Mouse (Mus musculus) hindbrain, embryonic 13.5 days (tissue): Measurements from ENCODE around the gene Kdelr3. TPM values are rescaled to one million over a fixed set of nuclear protein-coding genes. Genes with fewer than 3 reads are reported as not detected.

Experiments used
- ATAC-seq: fragments of 200-750 bp; cut with Nextera tagmentation; 2 replicates; pipeline ENCODE4 v1.8.0; 2017; ENCODE audit warnings: moderate TSS enrichment; ENCODE audit not compliant: low FRiP score
- H3K27ac ChIP-seq: fragments of 300-500 bp; sonication (generic); 2 replicates; pipeline ENCODE4 v1.5.1; 2015; ENCODE audit warnings: inconsistent platforms, mild to moderate bottlenecking, moderate library complexity
- H3K27me3 ChIP-seq: fragments of 300-500 bp; sonication (generic); 2 replicates; pipeline ENCODE4 v1.6.1; 2015; ENCODE audit warnings: mild to moderate bottlenecking, inconsistent platforms
- H3K36me3 ChIP-seq: fragments of 300-500 bp; sonication (generic); 2 replicates; pipeline ENCODE4 v1.6.1; 2015; ENCODE audit warnings: mild to moderate bottlenecking, inconsistent platforms
- H3K4me1 ChIP-seq: fragments of 300-500 bp; sonication (generic); replicated peaks from 2 replicates; pipeline ENCODE4 v1.6.1; 2015; ENCODE audit warnings: inconsistent platforms
- H3K4me2 ChIP-seq: fragments of 300-500 bp; sonication (generic); 2 replicates; pipeline ENCODE4 v1.6.1; 2015; ENCODE audit warnings: inconsistent platforms, mild to moderate bottlenecking, moderate library complexity
- H3K4me3 ChIP-seq: fragments of 300-500 bp; sonication (generic); 2 replicates; pipeline ENCODE4 v1.5.1; 2015; ENCODE audit warnings: mild to moderate bottlenecking, inconsistent platforms
- H3K9ac ChIP-seq: fragments of 300-500 bp; sonication (generic); 2 replicates; pipeline ENCODE4 v1.6.1; 2015; ENCODE audit warnings: mild to moderate bottlenecking, inconsistent platforms
- H3K9me3 ChIP-seq: fragments of 300-500 bp; sonication (generic); 2 replicates; pipeline ENCODE4 v1.6.1; 2016; ENCODE audit warnings: inconsistent platforms
- WGBS: fragments of 180-500 bp; shearing (Covaris S2); methylation state at CpG from one replicate; pipeline ENCODE4 v1.1.7; 2015; 5-methylcytosine and 5-hydroxymethylcytosine counted together
- polyA plus RNA-seq: library from polyadenylated mRNA; unstranded; fragments of >200 nt; fragmentation: Nextera tagmentation; extraction: Ambion mirVana; gene quantifications from 2 replicates; pipeline ENCODE4 v1.2.1, GENCODE M21; 2015

Gene Kdelr3
- polyA plus RNA-seq, 1 experiment from 2014 or later = 12.5 TPM

DNA sequence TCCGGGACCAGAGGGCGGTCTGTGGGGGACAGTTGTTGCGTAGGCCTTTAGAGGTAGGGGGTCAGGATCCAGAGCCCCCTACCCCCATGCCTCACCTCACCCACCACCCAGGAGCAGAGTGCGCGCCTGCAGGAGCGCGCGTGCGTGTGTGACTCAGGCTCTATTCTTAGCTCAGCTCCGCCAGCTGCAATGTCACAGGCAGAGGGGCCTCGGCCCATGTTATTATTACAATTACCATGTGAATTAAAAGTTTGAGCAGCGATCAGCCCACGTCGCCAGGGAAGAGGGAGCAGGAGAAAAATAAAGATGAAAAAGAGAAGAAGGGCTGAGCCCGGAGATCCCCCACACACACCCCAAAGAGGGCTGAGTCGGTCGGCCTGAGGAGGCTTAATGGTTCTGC, 16.1 kb upstream of the Kdelr3 start:
- no peak overlapping the region for H3K9ac ChIP-seq
- H3K27ac ChIP-seq = no peak overlapping the region
- H3K9me3 ChIP-seq = no peaks in the 10 kb centered on the region
- WGBS = 71% methylated on average over 17 of the region's 17 CpGs
- H3K4me2 ChIP-seq = no peak overlapping the region
- no peak for ATAC-seq
- H3K4me3 ChIP-seq = no peak overlapping the region
- H3K4me1 ChIP-seq = peaks cover 5% of the 10 kb centered on the region
- peaks cover 72% of the 10 kb centered on the region for H3K27me3 ChIP-seq
- H3K36me3 ChIP-seq = no peaks in the 10 kb centered on the region

DNA sequence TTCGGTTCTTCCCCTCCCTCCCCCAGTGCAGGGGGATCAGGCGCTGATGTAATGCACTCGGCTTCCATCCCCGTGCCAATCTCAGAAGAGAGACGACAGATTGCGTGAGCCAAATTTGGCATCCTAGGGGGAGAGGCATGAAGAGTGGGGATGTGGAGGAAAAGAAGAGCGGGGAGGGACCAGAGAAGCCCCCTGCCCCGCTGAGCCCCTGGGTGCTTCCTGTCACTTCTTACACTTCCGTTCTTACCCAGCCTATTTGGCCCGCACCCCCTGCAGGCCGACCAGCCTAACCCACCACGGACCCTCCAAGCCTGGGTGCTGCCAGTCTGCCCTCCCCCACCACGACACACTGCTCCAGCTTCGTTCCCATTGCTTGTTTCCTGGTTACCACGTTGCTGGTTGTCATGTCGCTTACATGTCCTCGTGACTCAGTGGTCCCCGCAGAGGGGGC, 13.3 kb upstream of the Kdelr3 start:
- 24% methylated on average over 18 of the region's 18 CpGs for WGBS
- peaks cover 98% of the 10 kb centered on the region for H3K27me3 ChIP-seq
- no peak overlapping the region for H3K4me3 ChIP-seq
- peaks cover 17% of the 10 kb centered on the region for H3K4me1 ChIP-seq
- H3K9me3 ChIP-seq = no peaks in the 10 kb centered on the region
- no peaks in the 10 kb centered on the region for H3K36me3 ChIP-seq
- no peak overlapping the region for H3K27ac ChIP-seq
- H3K9ac ChIP-seq = 0 out of 2 replicates have a peak overlapping the region, but pooled peaks have one; percentile 19
- no peak for ATAC-seq
- no peak overlapping the region for H3K4me2 ChIP-seq

DNA sequence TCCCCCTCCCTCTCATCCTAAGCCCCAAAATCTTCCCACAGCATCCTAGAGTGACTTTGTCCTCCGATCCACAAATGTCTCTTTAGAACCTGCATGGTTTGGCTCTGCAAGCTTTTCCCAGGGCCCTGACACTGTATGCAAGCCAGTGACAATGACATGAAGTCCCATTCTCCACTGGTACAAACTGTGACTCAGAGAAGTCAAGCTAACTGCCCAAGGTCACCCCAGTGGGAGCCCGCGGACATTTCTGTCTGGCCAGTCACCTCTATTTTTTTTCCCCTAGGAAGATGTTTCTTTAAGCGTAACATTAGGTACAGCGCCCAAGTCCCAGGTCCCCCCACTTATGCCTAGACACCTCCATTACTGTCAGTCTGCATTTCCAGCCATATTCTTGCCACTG, 12.8 kb upstream of the Kdelr3 start:
- peaks cover 98% of the 10 kb centered on the region for H3K27me3 ChIP-seq
- 71% methylated on average over 5 of the region's 5 CpGs for WGBS
- H3K36me3 ChIP-seq = no peaks in the 10 kb centered on the region
- H3K4me3 ChIP-seq = no peak overlapping the region
- H3K4me2 ChIP-seq = no peak overlapping the region
- H3K27ac ChIP-seq = no peak overlapping the region
- ATAC-seq = no peak
- no peak overlapping the region for H3K9ac ChIP-seq
- H3K4me1 ChIP-seq = peaks cover 17% of the 10 kb centered on the region
- no peaks in the 10 kb centered on the region for H3K9me3 ChIP-seq

DNA sequence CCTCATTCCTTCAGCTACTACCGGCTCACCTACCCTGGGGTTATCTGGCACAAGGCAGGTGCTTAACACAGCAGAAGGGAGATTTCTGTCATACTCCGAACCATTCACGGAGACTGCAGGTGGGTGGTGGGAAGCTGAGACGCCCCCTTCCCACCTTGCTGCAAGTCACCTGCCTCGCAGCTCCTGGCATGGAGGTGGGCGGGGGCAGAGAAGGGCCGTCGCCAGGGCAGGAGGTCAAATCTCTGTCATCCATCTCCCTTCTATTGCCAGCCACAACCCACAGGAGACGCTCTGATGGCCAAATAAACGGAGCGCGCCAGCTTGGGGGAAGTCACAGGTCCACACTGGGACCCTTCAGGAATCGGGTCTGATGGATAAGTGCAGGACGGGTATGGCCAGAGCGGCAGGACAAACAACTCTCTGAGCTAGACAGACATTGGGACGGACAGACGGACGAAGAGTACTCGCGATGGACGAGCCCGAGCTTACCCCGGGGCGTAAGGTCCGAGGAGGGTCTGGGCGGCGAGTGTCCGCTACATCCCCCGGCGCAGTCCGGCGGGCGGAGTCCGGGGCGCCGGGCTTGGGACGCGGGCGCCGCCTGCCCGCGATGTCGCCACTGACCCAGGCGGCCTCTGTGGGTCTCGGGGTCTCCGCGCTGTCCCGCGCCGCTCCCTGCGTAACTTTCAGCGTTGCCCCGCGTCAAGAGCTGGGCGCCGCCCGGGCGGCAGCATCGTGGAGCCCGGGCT, 11.3 kb upstream of the Kdelr3 start, which contains the start of gene Kcnj4:
Gene Kcnj4 (minus strand): TSS at position 535 of the 746 bp plus-strand sequence.
- Histone ChIP-seq H3K27ac (no peak within 1 kb of the TSS), H3K4me3 (peak within 1 kb of the TSS; percentile 57), H3K9ac (peak within 1 kb of the TSS; percentile 71), H3K9me3 (no peaks in the 10 kb centered on the region), H3K4me2 (peak within 1 kb of the TSS; percentile 99), H3K36me3 (no peaks in the 10 kb centered on the region), H3K27me3 (peaks cover 98% of the 10 kb centered on the region), H3K4me1 (peaks cover 17% of the 10 kb centered on the region)
- no peak for ATAC-seq
- 1% methylated on average over 60 of the region's 60 CpGs for whole genome bisulfite sequencing

DNA sequence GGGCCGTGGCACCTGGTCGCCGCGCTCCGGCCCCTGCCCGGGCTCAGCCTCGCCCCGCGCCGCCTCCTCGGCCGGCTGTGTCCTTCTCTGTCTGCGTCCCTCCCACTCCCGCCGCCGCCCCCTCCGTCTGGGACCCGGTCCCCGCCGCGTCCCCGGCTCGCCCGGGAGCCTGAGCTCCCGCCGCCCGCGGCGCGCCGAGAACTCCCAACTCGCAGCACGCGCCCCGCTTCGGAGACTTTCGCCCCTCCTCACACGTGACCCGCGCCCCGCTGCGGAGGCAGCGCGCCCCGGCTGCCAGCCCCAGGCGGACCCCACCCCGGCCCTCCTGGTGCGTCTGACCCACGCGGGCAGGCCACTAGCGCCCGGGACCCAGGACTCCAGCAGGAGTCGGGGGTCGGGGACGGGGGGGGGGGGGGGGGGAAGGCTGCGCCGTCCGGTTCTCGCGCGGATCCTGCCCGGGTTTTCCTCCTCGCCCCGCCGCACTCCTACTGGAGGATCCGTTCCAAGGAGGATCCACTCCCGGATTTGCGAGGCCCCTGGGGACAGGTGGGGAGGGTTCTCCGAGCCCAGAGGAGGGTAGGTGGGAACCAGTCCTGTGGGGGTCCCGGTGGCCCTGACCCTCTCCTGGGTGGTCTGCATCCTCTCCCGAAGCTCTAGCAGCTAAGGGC, 10.5 kb upstream of the Kdelr3 start:
- peak; percentile 55 for ATAC-seq
- Histone ChIP-seq H3K4me3 (peak overlapping the region; percentile 57), H3K4me2 (peak overlapping the region; percentile 99), H3K9ac (peak overlapping the region; percentile 71), H3K27me3 (peaks cover 99% of the 10 kb centered on the region), H3K4me1 (peaks cover 17% of the 10 kb centered on the region), H3K27ac (no peak overlapping the region), H3K36me3 (no peaks in the 10 kb centered on the region), H3K9me3 (no peaks in the 10 kb centered on the region)
- WGBS = under 1% methylated on average over 54 of the region's 71 CpGs

DNA sequence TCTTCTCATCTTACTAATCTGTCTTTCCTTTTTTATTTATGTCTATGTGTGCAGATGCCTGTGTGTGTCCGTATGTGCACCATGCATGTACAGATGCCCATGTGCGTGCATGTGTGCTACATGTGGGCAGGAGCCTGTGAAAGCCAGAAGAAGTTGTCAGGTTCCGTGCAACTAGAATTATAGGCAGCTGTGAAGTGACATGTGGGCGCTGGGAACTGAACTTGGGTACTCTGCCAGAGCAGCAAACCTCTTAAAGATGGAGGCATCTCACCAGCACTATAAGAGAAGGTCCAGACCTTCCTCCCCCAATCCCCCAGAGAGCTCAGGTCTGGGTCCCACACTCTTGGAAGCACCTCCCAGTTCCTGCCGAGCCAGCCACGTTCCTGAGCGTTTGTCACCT, 9.8 kb upstream of the Kdelr3 start:
- 35% methylated on average over 7 of the region's 7 CpGs for WGBS
- H3K27me3 ChIP-seq = peaks cover 99% of the 10 kb centered on the region
- H3K4me3 ChIP-seq = peak overlapping the region; percentile 57; the same call in 1 of the 2 replicates
- no peaks in the 10 kb centered on the region for H3K9me3 ChIP-seq
- peaks cover 22% of the 10 kb centered on the region for H3K4me1 ChIP-seq
- H3K36me3 ChIP-seq = no peaks in the 10 kb centered on the region
- ATAC-seq = no peak
- H3K27ac ChIP-seq = no peak overlapping the region
- H3K9ac ChIP-seq = no peak overlapping the region
- peak overlapping the region; percentile 99 for H3K4me2 ChIP-seq

DNA sequence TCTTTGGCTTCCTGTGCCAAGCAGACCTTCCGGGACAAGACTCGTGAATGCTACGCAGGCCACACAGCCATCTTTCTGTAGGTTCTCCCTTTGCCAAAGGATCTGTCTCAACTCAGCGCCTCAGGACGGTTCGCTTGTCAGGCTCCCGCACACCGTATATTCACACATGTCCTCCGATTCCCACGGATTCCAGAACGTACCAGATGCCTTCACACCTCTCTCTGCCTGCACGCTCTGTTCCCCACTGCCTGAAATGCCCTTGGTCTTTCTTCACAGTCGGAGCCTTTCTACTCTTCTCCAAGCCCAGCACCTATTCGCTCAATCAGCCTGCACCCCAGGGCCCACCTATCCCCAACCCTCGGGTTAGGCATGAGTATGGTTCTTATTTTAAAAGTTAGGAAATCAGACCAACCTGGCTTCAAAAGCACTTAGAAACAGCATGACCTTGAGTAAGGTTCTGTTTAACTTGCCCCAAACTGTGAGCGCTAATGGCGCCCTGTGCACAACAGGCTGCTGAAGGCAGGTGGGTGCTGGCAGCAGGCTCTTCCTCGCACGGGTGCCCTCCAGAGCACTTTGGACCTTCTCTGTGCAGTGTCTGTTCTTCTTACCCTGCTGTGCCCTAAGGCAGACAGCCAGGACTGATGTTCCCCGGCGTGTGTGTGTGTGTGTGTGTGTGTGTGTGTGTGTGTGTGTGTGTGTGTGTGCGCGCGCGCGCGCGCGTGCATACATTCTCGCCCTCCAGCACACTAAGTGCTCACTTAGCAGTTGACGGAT, 9.0 kb upstream of the Kdelr3 start:
- no peak overlapping the region for H3K27ac ChIP-seq
- WGBS = 61% methylated on average over 31 of the region's 31 CpGs
- H3K27me3 ChIP-seq = peaks cover 96% of the 10 kb centered on the region
- no peaks in the 10 kb centered on the region for H3K36me3 ChIP-seq
- ATAC-seq = no peak
- no peak overlapping the region for H3K4me3 ChIP-seq
- H3K4me2 ChIP-seq = no peak overlapping the region
- peaks cover 28% of the 10 kb centered on the region for H3K4me1 ChIP-seq
- H3K9ac ChIP-seq = no peak overlapping the region
- no peaks in the 10 kb centered on the region for H3K9me3 ChIP-seq

DNA sequence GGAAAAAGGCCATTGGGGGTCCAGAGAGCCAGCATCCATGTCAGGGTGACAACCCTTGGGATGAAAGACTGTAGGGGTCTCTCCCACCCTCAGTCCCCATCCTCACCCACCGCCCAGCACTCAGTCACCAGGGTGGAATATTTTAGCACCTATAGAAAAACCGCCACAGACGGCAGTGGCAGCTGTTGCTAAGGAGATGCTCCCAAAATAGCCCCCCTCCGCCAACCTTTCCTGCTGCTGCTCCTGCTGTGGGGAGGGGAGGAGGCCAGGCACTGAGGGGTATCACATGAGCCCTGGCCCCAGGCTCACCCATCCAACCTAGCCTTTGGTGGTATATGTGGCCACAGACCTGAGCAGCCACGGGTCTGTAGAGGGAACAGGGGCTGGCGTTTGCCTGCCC, 6.2 kb upstream of the Kdelr3 start:
- Histone ChIP-seq H3K4me2 (no peak overlapping the region), H3K27me3 (peaks cover 96% of the 10 kb centered on the region), H3K36me3 (no peaks in the 10 kb centered on the region), H3K27ac (no peak overlapping the region), H3K4me3 (no peak overlapping the region), H3K9ac (peak overlapping the region; percentile 13; the same call in 1 of the 2 replicates), H3K9me3 (no peaks in the 10 kb centered on the region), H3K4me1 (peaks cover 29% of the 10 kb centered on the region)
- no peak for ATAC-seq
- 26% methylated on average over 6 of the region's 6 CpGs for WGBS

DNA sequence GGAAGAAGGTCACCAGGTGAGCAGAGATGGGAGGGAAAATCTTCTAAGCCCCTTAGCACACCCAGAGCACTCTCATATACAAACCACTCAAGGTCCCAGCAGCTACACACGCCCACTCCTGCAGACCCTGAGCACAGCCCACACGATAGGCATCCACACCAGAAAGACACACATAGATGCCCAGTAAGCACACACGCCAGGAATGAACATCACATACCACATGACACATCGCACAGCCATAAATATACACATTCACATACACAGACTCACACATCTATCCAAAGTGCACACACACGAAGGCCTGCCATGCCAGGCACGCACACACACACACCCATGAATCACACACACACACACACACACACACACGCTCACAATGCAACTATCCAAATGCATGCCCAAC, 5.8 kb upstream of the Kdelr3 start:
- no peak overlapping the region for H3K4me3 ChIP-seq
- no peak for ATAC-seq
- peaks cover 96% of the 10 kb centered on the region for H3K27me3 ChIP-seq
- WGBS = 78% methylated on average over 7 of the region's 7 CpGs
- H3K4me2 ChIP-seq = no peak overlapping the region
- H3K9me3 ChIP-seq = no peaks in the 10 kb centered on the region
- peak overlapping the region; percentile 13; the same call in 1 of the 2 replicates for H3K9ac ChIP-seq
- no peaks in the 10 kb centered on the region for H3K36me3 ChIP-seq
- H3K4me1 ChIP-seq = peaks cover 24% of the 10 kb centered on the region
- no peak overlapping the region for H3K27ac ChIP-seq

DNA sequence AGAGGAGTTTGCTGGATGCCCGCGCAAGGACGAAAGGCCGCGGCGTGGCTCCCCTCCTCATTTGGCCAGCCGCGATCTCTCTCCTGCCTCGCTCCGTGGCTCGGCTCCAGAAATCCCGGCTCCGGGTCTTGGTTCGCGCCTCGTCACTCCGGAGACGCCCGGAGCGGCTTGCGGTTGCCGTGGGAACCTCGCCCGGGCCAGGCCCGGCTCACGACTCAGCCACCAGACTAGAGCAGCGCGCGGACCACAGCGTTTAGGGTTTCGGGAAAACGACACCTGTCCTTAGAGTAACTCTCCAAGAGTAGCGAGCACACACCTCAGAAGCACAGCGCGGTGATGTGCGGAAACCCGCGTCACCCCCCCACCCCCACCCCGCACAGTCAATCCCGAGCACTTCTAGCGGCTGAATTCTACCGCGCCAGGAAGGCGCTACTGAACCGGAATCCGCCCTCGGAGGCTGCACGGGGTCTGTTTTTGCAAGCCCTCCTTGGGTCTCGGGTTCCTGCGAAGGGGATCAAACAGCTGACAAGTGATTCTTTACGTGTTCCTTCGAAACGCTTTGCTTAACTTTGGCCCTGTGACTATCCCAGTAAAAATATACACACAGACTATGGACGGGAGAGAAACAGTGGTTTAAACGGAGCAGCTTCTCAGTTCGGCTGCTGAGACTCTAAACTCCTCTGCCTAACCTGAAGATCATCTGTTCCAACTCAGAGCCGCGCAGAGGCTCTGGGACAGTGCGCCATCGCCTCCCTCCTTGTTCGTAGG, 4.5 kb upstream of the Kdelr3 start:
- peak overlapping the region; percentile 62 for H3K9ac ChIP-seq
- no peaks in the 10 kb centered on the region for H3K36me3 ChIP-seq
- H3K4me1 ChIP-seq = peaks cover 25% of the 10 kb centered on the region
- H3K4me2 ChIP-seq = peak overlapping the region; percentile 64
- no peaks in the 10 kb centered on the region for H3K9me3 ChIP-seq
- ATAC-seq = peak; percentile 81
- under 1% methylated on average over 61 of the region's 61 CpGs for WGBS
- H3K27ac ChIP-seq = no peak overlapping the region
- peak overlapping the region; percentile 37 for H3K4me3 ChIP-seq
- H3K27me3 ChIP-seq = peaks cover 96% of the 10 kb centered on the region

DNA sequence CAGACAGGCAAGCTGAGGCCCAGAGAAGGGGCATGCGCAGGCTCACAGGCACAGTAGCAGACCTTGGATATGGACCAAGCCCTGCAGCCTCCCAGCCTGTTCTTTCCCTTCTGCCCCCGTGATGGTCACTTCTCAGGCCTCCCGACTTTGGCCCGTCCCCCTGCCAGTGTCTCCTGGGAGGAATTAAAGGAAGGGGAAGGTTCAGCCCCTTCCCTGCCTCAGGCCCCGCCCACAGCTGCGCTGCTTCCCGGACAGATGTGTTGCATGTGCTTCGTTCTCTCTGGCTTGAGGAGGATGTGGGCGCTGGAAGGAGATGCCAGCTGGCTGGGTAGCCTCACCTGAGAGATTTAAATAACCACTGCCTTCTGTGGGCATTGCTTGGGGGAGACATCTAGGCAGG, 2.3 kb upstream of the Kdelr3 start:
- no peak overlapping the region for H3K27ac ChIP-seq
- no peak for ATAC-seq
- no peak overlapping the region for H3K4me2 ChIP-seq
- H3K4me3 ChIP-seq = no peak overlapping the region
- H3K4me1 ChIP-seq = peaks cover 39% of the 10 kb centered on the region
- H3K27me3 ChIP-seq = peaks cover 96% of the 10 kb centered on the region
- H3K9me3 ChIP-seq = no peaks in the 10 kb centered on the region
- 10% methylated on average over 9 of the region's 9 CpGs for WGBS
- H3K36me3 ChIP-seq = no peaks in the 10 kb centered on the region
- no peak overlapping the region for H3K9ac ChIP-seq
